Comparison of ENCODE assay signal across 18 mouse cellular contexts in genomic region chr1:84488546-84488945, GRCm38 (mm10).
"Had no signal": no experiment of that assay in that cellular context is flagged by ENCODE, and none has a peak within 500 bp of the region (broad histone marks: within the 10 kb centered on the region; RNA-seq: fewer than 3 reads in every experiment).

No protein-coding gene starts in this region.

- H3K4me2 ChIP-seq: lung, embryonic 14.5 days; midbrain, embryonic 13.5 days; midbrain, embryonic 15.5 days; neural tube, embryonic 12.5 days; neural tube, embryonic 15.5 days had no signal

- H3K27ac ChIP-seq: midbrain, embryonic 10.5 days; midbrain, embryonic 13.5 days; midbrain, embryonic 15.5 days; neural tube, embryonic 12.5 days; neural tube, embryonic 15.5 days had no signal

- H3K4me1 ChIP-seq: midbrain, embryonic 10.5 days; midbrain, embryonic 15.5 days; neural tube, embryonic 12.5 days had no signal

- H3K9me3 ChIP-seq: midbrain, embryonic 10.5 days; midbrain, embryonic 13.5 days; midbrain, embryonic 15.5 days; neural tube, embryonic 12.5 days; neural tube, embryonic 15.5 days had no signal

- H3K9ac ChIP-seq: lung, embryonic 14.5 days; midbrain, embryonic 13.5 days; midbrain, embryonic 15.5 days; neural tube, embryonic 12.5 days; neural tube, embryonic 15.5 days had no signal

- H3K36me3 ChIP-seq: midbrain, embryonic 10.5 days; midbrain, embryonic 15.5 days; neural tube, embryonic 12.5 days; neural tube, embryonic 15.5 days had no signal

- H3K4me3 ChIP-seq: midbrain, embryonic 10.5 days; midbrain, embryonic 13.5 days; midbrain, embryonic 15.5 days; myocyte; neural tube, embryonic 12.5 days; neural tube, embryonic 15.5 days had no signal

- ATAC-seq: midbrain, embryonic 13.5 days; midbrain, embryonic 15.5 days had no signal

- DNase-seq: lung, adult 18-20 months; lung, embryonic 14.5 days; lung, postnatal 10 days; lung, postnatal 4 days; retina, postnatal 1 day; right cerebral cortex, adult 18-20 months; right cerebral cortex, postnatal 25 days; right cerebral cortex, postnatal 4 days; spleen, adult 18-20 months; thymus, adult 18-20 months; thymus, postnatal 14 days; thymus, postnatal 36 days had no signal

- H3K27me3 ChIP-seq: midbrain, embryonic 13.5 days; midbrain, embryonic 15.5 days; neural tube, embryonic 12.5 days; neural tube, embryonic 15.5 days had no signal
